8 mouse cellular contexts compared by ENCODE assay signal in genomic region chr9:62341701-62342440, GRCm38 (mm10). TPM values are rescaled to one million over a fixed set of nuclear protein-coding genes. Genes with fewer than 3 reads are reported as not detected.
DNase-seq lines count a peak whose midpoint lies in the region; ATAC-seq and TF ChIP-seq lines count a peak whose summit lies in the region.

No protein-coding gene starts in this region.

- H3K27me3 ChIP-seq in forebrain, embryonic 14.5 days (replicated peaks; ENCODE audit: control insufficient read depth, insufficient read depth, low read length): no peaks in the 10 kb centered on the region
- no peaks in the 10 kb centered on the region for H3K27me3 ChIP-seq in kidney, embryonic 14.5 days (ENCODE audit: control insufficient read depth, insufficient read depth, low read length)
- H3K27me3 ChIP-seq in midbrain, embryonic 10.5 days (ENCODE audit: low read depth, poor library complexity, severe bottlenecking): no peaks in the 10 kb centered on the region

- TF ChIP-seq CTCF in bone marrow, adult 2 months (IDR thresholded peaks at IDR 0.05; ENCODE audit: control insufficient read depth, insufficient read depth, low read length): no peak

- ATAC-seq in forebrain, embryonic 14.5 days: peak; percentile 11
- ATAC-seq in kidney, embryonic 14.5 days (ENCODE audit: low FRiP score, low TSS enrichment): no peak

- no peaks in the 10 kb centered on the region; the same call in 1 of the 2 replicates for H3K4me1 ChIP-seq in bone marrow, adult 2 months (ENCODE audit: control insufficient read depth, insufficient read depth, low read length)
- H3K4me1 ChIP-seq in forebrain, embryonic 14.5 days (ENCODE audit: control insufficient read depth, insufficient read depth, low read length): peaks cover 31% of the 10 kb centered on the region
- peaks cover 15% of the 10 kb centered on the region for H3K4me1 ChIP-seq in kidney, embryonic 14.5 days (ENCODE audit: control insufficient read depth, insufficient read depth, low read length)
- peaks cover 46% of the 10 kb centered on the region for H3K4me1 ChIP-seq in midbrain, embryonic 10.5 days

- H3K4me3 ChIP-seq in bone marrow, adult 2 months (replicated peaks; ENCODE audit: control insufficient read depth, low read depth, low read length): peak overlapping the region; percentile 98
- peak overlapping the region; percentile 88 for H3K4me3 ChIP-seq in forebrain, embryonic 14.5 days (ENCODE audit: low read depth, low read length)
- peak overlapping the region; percentile 81 for H3K4me3 ChIP-seq in kidney, embryonic 14.5 days (ENCODE audit: low read length)
- H3K4me3 ChIP-seq in midbrain, embryonic 10.5 days: peak overlapping the region; percentile 94

- no peaks in the 10 kb centered on the region for H3K36me3 ChIP-seq in forebrain, embryonic 14.5 days (ENCODE audit: control insufficient read depth, insufficient read depth, low read length)
- no peaks in the 10 kb centered on the region for H3K36me3 ChIP-seq in kidney, embryonic 14.5 days (ENCODE audit: control insufficient read depth, insufficient read depth, low read length)
- H3K36me3 ChIP-seq in midbrain, embryonic 10.5 days: peaks cover 1% of the 10 kb centered on the region

- H3K9me3 ChIP-seq in forebrain, embryonic 14.5 days (replicated peaks; ENCODE audit: control insufficient read depth, low read length): no peaks in the 10 kb centered on the region
- no peaks in the 10 kb centered on the region for H3K9me3 ChIP-seq in kidney, embryonic 14.5 days (ENCODE audit: control insufficient read depth, low read length)
- H3K9me3 ChIP-seq in midbrain, embryonic 10.5 days (replicated peaks): no peaks in the 10 kb centered on the region

- under 1% methylated on average over 54 of the region's 54 CpGs for WGBS in bone marrow, adult 2 months
- WGBS in forebrain, embryonic 14.5 days: under 1% methylated on average over 53 of the region's 54 CpGs
- WGBS in kidney, embryonic 14.5 days: under 1% methylated on average over 52 of the region's 54 CpGs
- under 1% methylated on average over 53 of the region's 54 CpGs for WGBS in midbrain, embryonic 10.5 days

- H3K9ac ChIP-seq in forebrain, embryonic 14.5 days (ENCODE audit: low read length): peak overlapping the region; percentile 99
- peak overlapping the region; percentile 99 for H3K9ac ChIP-seq in kidney, embryonic 14.5 days (ENCODE audit: low read depth, low read length)

- DNase-seq in left cerebral cortex, postnatal 36 days (ENCODE audit: low spot score in 2 of 2): peak; percentile 40 to 55
- no peak for DNase-seq in left cerebral cortex, adult 8-10 months (ENCODE audit: low spot score in 2 of 2)
- peak; percentile 54 for DNase-seq in forebrain, embryonic 14.5 days (ENCODE audit: low spot score)
- DNase-seq in midbrain, embryonic 10.5 days (ENCODE audit: low spot score): peak; percentile 65
- peak; percentile 43 to 75 for DNase-seq in spleen, postnatal 4 days (ENCODE audit: low spot score in 2 of 2)
- DNase-seq in urinary bladder, postnatal 14 days (ENCODE audit: low spot score): no peak

- intact Hi-C loops in left cerebral cortex, postnatal 36 days (cut with DNase I): loop anchor here (5.0 kb wide), 3 partner anchors 75 to 210 kb away; no protein-coding TSS in a partner anchor

- H3K4me2 ChIP-seq in forebrain, embryonic 14.5 days (ENCODE audit: low read length): peak overlapping the region; percentile 66
- peak overlapping the region; percentile 63 for H3K4me2 ChIP-seq in kidney, embryonic 14.5 days (replicated peaks; ENCODE audit: low read depth, low read length)

- H3K27ac ChIP-seq in bone marrow, adult 2 months (ENCODE audit: control insufficient read depth, insufficient read depth, low read depth, low read length, poor library complexity): peak overlapping the region; percentile 94
- peak overlapping the region; percentile 99 for H3K27ac ChIP-seq in forebrain, embryonic 14.5 days (ENCODE audit: low read depth, low read length)
- peak overlapping the region; percentile 100 for H3K27ac ChIP-seq in kidney, embryonic 14.5 days (ENCODE audit: low read depth, low read length)
- H3K27ac ChIP-seq in midbrain, embryonic 10.5 days (replicated peaks): peak overlapping the region; percentile 100

- TF ChIP-seq POLR2A in bone marrow, adult 2 months (IDR thresholded peaks at IDR 0.05; ENCODE audit: borderline replicate concordance, control insufficient read depth, low read depth, low read length): no peak

RNA-seq across cellular contexts. Expression of gene Anp32a, which starts 0.8 kb away (rescaled TPM):
- 100 to 1,000 TPM; 232 to 281 TPM for total RNA-seq in left cerebral cortex, postnatal 36 days (2021)
- total RNA-seq in left cerebral cortex, adult 8-10 months (2022): 100 to 1,000 TPM; 280 to 364 (median 327) TPM
- polyA plus RNA-seq in bone marrow, adult 2 months (2011; ENCODE audit: insufficient read depth, insufficient read length, low replicate concordance, missing spikeins): 781 and 1,032 TPM in 2 replicates
- 115 and 118 TPM in 2 replicates for polyA plus RNA-seq in forebrain, embryonic 14.5 days (2014; fragmentation: Nextera tagmentation; extraction: Ambion mirVana)
- polyA plus RNA-seq in kidney, embryonic 14.5 days (2014; fragmentation: Nextera tagmentation; extraction: Ambion mirVana): 155 and 214 TPM in 2 replicates
- polyA plus RNA-seq in midbrain, embryonic 10.5 days (2016; fragmentation: Nextera tagmentation; extraction: Ambion mirVana): 237 and 298 TPM in 2 replicates

RNA-seq across cellular contexts. Expression of gene Spesp1, which starts 59.9 kb away (rescaled TPM):
- total RNA-seq in left cerebral cortex, postnatal 36 days (2021): under 1 TPM in 1 of 2 experiments, not detected in 1; 0.16 TPM
- under 1 TPM in 1 of 4 experiments, not detected in 3; 0.18 TPM for total RNA-seq in left cerebral cortex, adult 8-10 months (2022)
- not detected in 2 replicates for polyA plus RNA-seq in bone marrow, adult 2 months (2011; ENCODE audit: insufficient read depth, insufficient read length, low replicate concordance, missing spikeins)
- not detected in 2 replicates for polyA plus RNA-seq in forebrain, embryonic 14.5 days (2014; fragmentation: Nextera tagmentation; extraction: Ambion mirVana)
- not detected in 2 replicates for polyA plus RNA-seq in kidney, embryonic 14.5 days (2014; fragmentation: Nextera tagmentation; extraction: Ambion mirVana)
- not detected in 2 replicates for polyA plus RNA-seq in midbrain, embryonic 10.5 days (2016; fragmentation: Nextera tagmentation; extraction: Ambion mirVana)

Comparison
In these comparisons a context has a peak if more than half of its experiments do, and no peak if none do; other contexts are left out.
1. DNase-seq: peak in left cerebral cortex, postnatal 36 days (2 of 2), forebrain, embryonic 14.5 days (single experiment), midbrain, embryonic 10.5 days (single experiment) and spleen, postnatal 4 days (2 of 2); none in left cerebral cortex, adult 8-10 months (0 of 2) and urinary bladder, postnatal 14 days (single experiment).
2. Peak in every context shown above with its lines, with median percentiles within 50 percentile points of each other: H3K27ac ChIP-seq and H3K4me3 ChIP-seq.